Mouse (Mus musculus): ENCODE measurements around the gene Zfp629. TPM values are rescaled to one million over a fixed set of nuclear protein-coding genes. Genes with fewer than 3 reads are reported as not detected.

Gene Zfp629
- total RNA-seq, 2 experiments from 2014 or later: 18.2 to 30.4 TPM

DNA sequence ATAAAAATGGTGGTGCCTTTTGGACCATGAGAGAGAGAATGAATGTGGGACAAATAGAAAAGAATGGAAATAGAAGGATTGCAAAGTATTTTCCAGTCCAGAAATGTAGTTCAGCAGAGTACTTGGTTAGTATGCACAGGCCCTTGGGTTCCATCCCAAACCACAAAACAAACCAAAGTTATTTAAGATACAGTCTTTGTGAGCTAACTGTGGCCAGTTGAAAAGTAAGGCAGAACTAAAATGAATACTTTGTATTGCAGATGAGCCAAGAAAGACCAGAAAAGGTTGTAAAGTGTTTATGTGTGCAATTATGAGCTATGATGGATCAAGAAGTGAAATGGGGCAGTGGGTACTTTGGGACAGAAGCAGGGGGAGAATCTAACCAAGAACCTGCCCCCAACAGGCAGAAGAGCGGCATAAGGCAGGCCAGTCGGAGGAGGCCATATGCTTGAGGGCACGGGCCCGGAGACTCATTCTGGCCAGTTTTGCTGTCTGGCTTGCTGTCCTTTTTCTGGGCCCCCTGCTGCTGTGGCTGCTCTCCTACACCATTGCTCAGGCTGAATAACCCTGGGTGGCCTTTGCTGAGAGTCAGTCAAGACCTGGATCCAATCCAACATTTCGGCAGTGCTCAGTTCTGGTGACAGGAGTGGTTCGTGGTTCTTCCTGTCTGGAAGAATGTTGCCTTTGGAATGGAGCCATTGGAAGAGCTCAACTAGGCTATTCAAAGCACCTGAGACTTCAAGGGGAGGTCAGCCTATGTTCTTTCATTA, 51.0 kb downstream of the Zfp629 start:
- peak; percentile 58 for DNase-seq

DNA sequence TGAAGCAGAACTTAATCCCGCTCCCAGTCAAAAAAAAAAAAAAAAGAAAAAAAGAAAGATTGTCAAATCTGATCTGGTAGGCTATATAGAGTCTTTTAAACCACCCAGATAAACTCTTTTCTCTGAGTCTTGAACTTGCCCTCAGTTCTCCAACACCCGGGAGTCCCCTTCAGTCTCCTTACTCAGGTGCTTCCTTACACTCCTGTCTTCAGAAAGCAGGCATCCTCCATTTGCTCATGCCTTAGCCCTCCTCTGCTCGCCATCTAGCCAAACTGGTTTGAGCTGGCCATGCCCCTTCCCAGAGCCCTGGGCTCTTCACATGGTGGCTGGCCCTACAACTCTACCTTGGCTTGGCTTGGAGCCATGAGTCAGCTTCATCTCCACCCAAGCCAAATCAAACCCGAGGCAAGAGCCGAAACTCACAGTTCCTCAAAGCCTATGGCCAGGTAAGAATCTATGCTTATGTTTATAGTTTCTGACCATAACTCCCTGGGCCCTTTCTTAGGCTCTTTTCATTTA, 54.2 kb downstream of the Zfp629 start, which contains the start of gene Tmem265:
Tmem265 (plus strand) TSS at position 51 of the 519 bp plus-strand sequence.
- DNase-seq: no peak

DNA sequence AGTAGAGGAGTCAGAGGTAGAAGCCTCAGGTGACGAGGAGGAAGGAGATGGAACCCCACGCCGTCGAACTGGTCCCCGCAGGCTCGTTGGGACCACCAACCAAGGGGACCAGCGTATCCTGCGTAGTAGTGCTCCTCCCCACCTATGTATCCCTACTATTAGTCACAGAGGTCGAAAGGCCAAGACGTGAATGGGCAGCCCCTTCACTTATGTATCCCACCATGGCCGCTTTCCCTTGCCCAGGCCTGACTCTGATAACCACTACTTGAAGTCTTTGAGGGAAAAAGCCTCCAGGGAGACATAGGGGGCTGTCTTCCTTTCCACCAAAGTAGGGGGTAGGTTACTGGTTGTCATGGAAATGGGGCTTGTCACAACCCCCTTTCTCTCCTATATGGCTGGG, 55.0 kb downstream of the Zfp629 start:
- no peak for DNase-seq

Other genes with a start within 250 kb of the Zfp629 start
- 1 to 10 TPM; 7.5 to 9.2 TPM for gene Zfp747, start 239.7 kb downstream of the Zfp629 start, total RNA-seq (2021)
- gene 9130019O22Rik, start 228.6 kb downstream of the Zfp629 start, total RNA-seq (2021): 1 to 10 TPM; 4.1 to 4.4 TPM
- gene E430018J23Rik, start 222.2 kb downstream of the Zfp629 start, total RNA-seq (2021): 1 to 10 TPM; 8.6 to 9.4 TPM
- gene Zfp764, start 209.0 kb downstream of the Zfp629 start, total RNA-seq (2021): 1 to 10 TPM; 5.7 to 6.2 TPM
- gene Zfp688, start 193.7 kb downstream of the Zfp629 start, total RNA-seq (2021): 10 to 100 TPM; 11.3 to 13.0 TPM
- gene Zfp689, start 166.6 kb downstream of the Zfp629 start, total RNA-seq (2021): 1 to 10 TPM; 3.6 to 4.3 TPM
- gene Prr14, start 156.2 kb downstream of the Zfp629 start, total RNA-seq (2021): 10 to 100 TPM; 37.3 to 40.0 TPM
- 10 to 100 TPM; 53.3 to 65.8 TPM for gene Fbrs, start 136.6 kb downstream of the Zfp629 start, total RNA-seq (2021)
- 10 to 100 TPM; 70.0 to 94.2 TPM for gene Srcap, start 103.8 kb downstream of the Zfp629 start, total RNA-seq (2021)
- gene Gm42715, start 96.2 kb downstream of the Zfp629 start, total RNA-seq (2021): 10 to 100 TPM; 17.9 to 28.8 TPM
- not detected for gene Tmem265, start 54.4 kb downstream of the Zfp629 start, total RNA-seq (2021)
- 10 to 100 TPM; 33.0 to 37.9 TPM for gene Phkg2, start 42.5 kb downstream of the Zfp629 start, total RNA-seq (2021)
- 1 to 10 TPM; 8.0 to 9.2 TPM for gene Ccdc189, start 27.2 kb downstream of the Zfp629 start, total RNA-seq (2021)
- gene Rnf40, start 27.0 kb downstream of the Zfp629 start, total RNA-seq (2021): 10 to 100 TPM; 51.5 to 59.7 TPM
- 10 to 100 TPM; 77.0 to 81.8 TPM for gene Bcl7c, start 93.1 kb upstream of the Zfp629 start, total RNA-seq (2021)
- 1 to 10 TPM; 6.3 to 6.8 TPM for gene Ctf1, start 96.9 kb upstream of the Zfp629 start, total RNA-seq (2021)
- gene Ctf2, start 116.4 kb upstream of the Zfp629 start, total RNA-seq (2021): not detected
- gene Fbxl19, start 128.7 kb upstream of the Zfp629 start, total RNA-seq (2021): 10 to 100 TPM; 12.3 to 18.5 TPM
- 10 to 100 TPM; 31.5 to 32.0 TPM for gene Orai3, start 154.0 kb upstream of the Zfp629 start, total RNA-seq (2021)
- 10 to 100 TPM; 35.9 to 46.6 TPM for gene Setd1a, start 160.9 kb upstream of the Zfp629 start, total RNA-seq (2021)
- 1 to 10 TPM; 4.7 to 5.6 TPM for gene Gm49388, start 169.8 kb upstream of the Zfp629 start, total RNA-seq (2021)
- gene Hsd3b7, start 184.8 kb upstream of the Zfp629 start, total RNA-seq (2021): 10 to 100 TPM; 57.1 to 73.1 TPM
- gene Stx4a, start 208.5 kb upstream of the Zfp629 start, total RNA-seq (2021): 10 to 100 TPM; 67.8 to 94.9 TPM
- gene Stx1b, start 208.8 kb upstream of the Zfp629 start, total RNA-seq (2021): 1 to 10 TPM; 6.9 to 9.4 TPM

All from adrenal gland, postnatal 10 days (tissue).